Mouse (Mus musculus) heart, embryonic 15.5 days (tissue): ENCODE data around the gene Sntg2. TPM values are rescaled to one million over a fixed set of nuclear protein-coding genes. Genes with fewer than 3 reads are reported as not detected.
A peak's percentile ranks its signal among the peaks of the same experiment; 100 is the strongest.

Experiments used
- ATAC-seq: fragments of 200-750 bp; cut with Nextera tagmentation; replicated peaks from 2 replicates; pipeline ENCODE4 v1.8.0; 2017; ENCODE audit warnings: low read depth, moderate TSS enrichment; ENCODE audit not compliant: insufficient number of reproducible peaks, insufficient read depth, low FRiP score
- H3K27ac ChIP-seq: fragments of 300-500 bp; sonication (generic); 2 replicates; pipeline ENCODE4 v1.5.1; 2015; ENCODE audit warnings: mild to moderate bottlenecking, inconsistent platforms
- H3K27me3 ChIP-seq: fragments of 300-500 bp; sonication (generic); 2 replicates; pipeline ENCODE4 v1.6.1; 2015; ENCODE audit warnings: inconsistent platforms
- H3K36me3 ChIP-seq: fragments of 300-500 bp; sonication (generic); 2 replicates; pipeline ENCODE4 v1.6.1; 2015; ENCODE audit warnings: mild to moderate bottlenecking, inconsistent platforms
- H3K4me1 ChIP-seq: fragments of 300-500 bp; sonication (generic); replicated peaks from 2 replicates; pipeline ENCODE4 v1.6.1; 2015; ENCODE audit warnings: inconsistent platforms
- H3K4me2 ChIP-seq: fragments of 300-500 bp; sonication (generic); 2 replicates; pipeline ENCODE4 v1.6.1; 2015; ENCODE audit warnings: inconsistent platforms, mild to moderate bottlenecking, moderate library complexity
- H3K4me3 ChIP-seq: fragments of 300-500 bp; sonication (generic); 2 replicates; pipeline ENCODE4 v1.5.1; 2015; ENCODE audit warnings: mild to moderate bottlenecking, inconsistent platforms
- H3K9ac ChIP-seq: fragments of 300-500 bp; sonication (generic); 2 replicates; pipeline ENCODE4 v1.6.1; 2015; ENCODE audit warnings: mild to moderate bottlenecking, inconsistent platforms
- H3K9me3 ChIP-seq: fragments of 300-500 bp; sonication (generic); replicated peaks from 2 replicates; pipeline ENCODE4 v1.6.1; 2016; ENCODE audit warnings: inconsistent platforms
- WGBS: fragments of 180-500 bp; shearing (Covaris S2); methylation state at CpG from one replicate; pipeline ENCODE4 v1.1.7; 2015; ENCODE audit warnings: mixed read lengths; 5-methylcytosine and 5-hydroxymethylcytosine counted together
- polyA plus RNA-seq: library from polyadenylated mRNA; unstranded; fragments of >200 nt; fragmentation: Nextera tagmentation; extraction: Ambion mirVana; gene quantifications from 2 replicates; pipeline ENCODE4 v1.2.1, GENCODE M21; 2015

Gene Sntg2
- polyA plus RNA-seq, 1 experiment from 2014 or later: 5.0 TPM

GRCm38 (mm10) chr12:30348036-30348435, 25.1 kb downstream of the Sntg2 start:
- 74% methylated on average over 1 of the region's 1 CpGs for WGBS

GRCm38 (mm10) chr12:30347284-30347683, 25.9 kb downstream of the Sntg2 start:
- 69% methylated on average over 4 of the region's 4 CpGs for WGBS
- H3K4me2 ChIP-seq: no peak overlapping the region

More at GRCm38 (mm10) chr12:30348036-30348435, 25.1 kb downstream of the Sntg2 start:
- no peaks in the 10 kb centered on the region for H3K27me3 ChIP-seq
- peaks cover 9% of the 10 kb centered on the region for H3K4me1 ChIP-seq
- H3K4me2 ChIP-seq: no peak overlapping the region
- no peak overlapping the region for H3K4me3 ChIP-seq
- H3K27ac ChIP-seq: no peak overlapping the region
- no peak overlapping the region for H3K9ac ChIP-seq
- no peaks in the 10 kb centered on the region for H3K36me3 ChIP-seq
- no peak for ATAC-seq
- H3K9me3 ChIP-seq: no peaks in the 10 kb centered on the region

GRCm38 (mm10) chr12:30344806-30345205, 28.4 kb downstream of the Sntg2 start:
- peaks cover 9% of the 10 kb centered on the region for H3K4me1 ChIP-seq
- no peak overlapping the region for H3K27ac ChIP-seq
- ATAC-seq: no peak
- no peaks in the 10 kb centered on the region for H3K9me3 ChIP-seq
- H3K4me3 ChIP-seq: no peak overlapping the region
- H3K27me3 ChIP-seq: no peaks in the 10 kb centered on the region
- H3K9ac ChIP-seq: no peak overlapping the region
- WGBS: 8% methylated on average over 1 of the region's 1 CpGs
- H3K36me3 ChIP-seq: no peaks in the 10 kb centered on the region
- H3K4me2 ChIP-seq: no peak overlapping the region

More at GRCm38 (mm10) chr12:30347284-30347683, 25.9 kb downstream of the Sntg2 start:
- H3K27me3 ChIP-seq: no peaks in the 10 kb centered on the region
- H3K9ac ChIP-seq: no peak overlapping the region
- no peak for ATAC-seq
- no peaks in the 10 kb centered on the region for H3K36me3 ChIP-seq
- peaks cover 9% of the 10 kb centered on the region for H3K4me1 ChIP-seq
- no peak overlapping the region for H3K4me3 ChIP-seq
- H3K27ac ChIP-seq: no peak overlapping the region
- H3K9me3 ChIP-seq: no peaks in the 10 kb centered on the region

DNA sequence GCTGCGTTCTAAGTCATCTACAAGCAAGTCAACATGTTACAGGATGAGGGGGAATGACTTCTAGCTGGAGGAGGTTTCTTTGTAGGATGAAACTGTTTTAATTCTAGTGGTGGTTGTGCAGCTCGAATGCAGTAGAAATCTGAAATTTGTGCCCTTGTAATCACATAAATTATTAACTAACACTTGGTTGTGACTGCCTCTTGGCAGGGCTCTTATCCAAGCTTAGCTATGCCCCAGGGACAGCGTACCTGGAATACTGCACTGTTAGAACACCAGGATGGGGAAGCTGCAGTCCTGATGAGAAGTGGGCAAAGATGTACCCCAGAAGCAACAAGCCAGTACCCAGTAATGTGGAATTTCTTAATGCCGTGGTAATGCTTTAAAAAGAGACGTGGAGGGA, 36.9 kb downstream of the Sntg2 start:
- no peak overlapping the region for H3K9ac ChIP-seq
- ATAC-seq: no peak
- H3K36me3 ChIP-seq: no peaks in the 10 kb centered on the region
- H3K4me2 ChIP-seq: no peak overlapping the region
- no peaks in the 10 kb centered on the region for H3K27me3 ChIP-seq
- no peak overlapping the region for H3K27ac ChIP-seq
- H3K4me3 ChIP-seq: no peak overlapping the region
- 79% methylated on average over 5 of the region's 5 CpGs for WGBS
- H3K4me1 ChIP-seq: no peaks in the 10 kb centered on the region
- H3K9me3 ChIP-seq: no peaks in the 10 kb centered on the region

- no peak for ATAC-seq
- Histone ChIP-seq H3K27me3 (no peaks in the 10 kb centered on the region), H3K36me3 (no peaks in the 10 kb centered on the region), H3K9ac (no peak overlapping the region), H3K4me2 (no peak overlapping the region), H3K4me3 (no peak overlapping the region), H3K9me3 (no peaks in the 10 kb centered on the region), H3K27ac (no peak overlapping the region), H3K4me1 (no peaks in the 10 kb centered on the region)
- WGBS: 85% methylated on average over 2 of the region's 2 CpGs
Observed at GRCm38 (mm10) chr12:30334502-30334901, 38.7 kb downstream of the Sntg2 start.

- Histone ChIP-seq H3K4me2 (no peak overlapping the region), H3K9me3 (no peaks in the 10 kb centered on the region), H3K27me3 (no peaks in the 10 kb centered on the region), H3K9ac (no peak overlapping the region), H3K27ac (no peak overlapping the region), H3K4me3 (no peak overlapping the region), H3K4me1 (no peaks in the 10 kb centered on the region), H3K36me3 (no peaks in the 10 kb centered on the region)
- WGBS: 56% methylated on average over 2 of the region's 2 CpGs
- no peak for ATAC-seq
Observed at GRCm38 (mm10) chr12:30317971-30318370, 55.2 kb downstream of the Sntg2 start.

- no peak overlapping the region for H3K4me3 ChIP-seq
- no peaks in the 10 kb centered on the region for H3K27me3 ChIP-seq
- H3K9ac ChIP-seq: no peak overlapping the region
- H3K27ac ChIP-seq: no peak overlapping the region
- ATAC-seq: no peak
- H3K36me3 ChIP-seq: no peaks in the 10 kb centered on the region
- no peaks in the 10 kb centered on the region for H3K9me3 ChIP-seq
- no peak overlapping the region for H3K4me2 ChIP-seq
- peaks cover 12% of the 10 kb centered on the region for H3K4me1 ChIP-seq
Observed at GRCm38 (mm10) chr12:30313021-30313420, 60.2 kb downstream of the Sntg2 start.

GRCm38 (mm10) chr12:30308197-30308939, 64.8 kb downstream of the Sntg2 start:
- Histone ChIP-seq H3K4me3 (no peak overlapping the region), H3K4me1 (peaks cover 12% of the 10 kb centered on the region), H3K4me2 (no peak overlapping the region), H3K27me3 (no peaks in the 10 kb centered on the region), H3K9ac (no peak overlapping the region), H3K36me3 (no peaks in the 10 kb centered on the region), H3K9me3 (no peaks in the 10 kb centered on the region), H3K27ac (peak overlapping the region; percentile 1; the same call in 1 of the 2 replicates)
- ATAC-seq: no peak
- WGBS: 32% methylated on average over 5 of the region's 5 CpGs

DNA sequence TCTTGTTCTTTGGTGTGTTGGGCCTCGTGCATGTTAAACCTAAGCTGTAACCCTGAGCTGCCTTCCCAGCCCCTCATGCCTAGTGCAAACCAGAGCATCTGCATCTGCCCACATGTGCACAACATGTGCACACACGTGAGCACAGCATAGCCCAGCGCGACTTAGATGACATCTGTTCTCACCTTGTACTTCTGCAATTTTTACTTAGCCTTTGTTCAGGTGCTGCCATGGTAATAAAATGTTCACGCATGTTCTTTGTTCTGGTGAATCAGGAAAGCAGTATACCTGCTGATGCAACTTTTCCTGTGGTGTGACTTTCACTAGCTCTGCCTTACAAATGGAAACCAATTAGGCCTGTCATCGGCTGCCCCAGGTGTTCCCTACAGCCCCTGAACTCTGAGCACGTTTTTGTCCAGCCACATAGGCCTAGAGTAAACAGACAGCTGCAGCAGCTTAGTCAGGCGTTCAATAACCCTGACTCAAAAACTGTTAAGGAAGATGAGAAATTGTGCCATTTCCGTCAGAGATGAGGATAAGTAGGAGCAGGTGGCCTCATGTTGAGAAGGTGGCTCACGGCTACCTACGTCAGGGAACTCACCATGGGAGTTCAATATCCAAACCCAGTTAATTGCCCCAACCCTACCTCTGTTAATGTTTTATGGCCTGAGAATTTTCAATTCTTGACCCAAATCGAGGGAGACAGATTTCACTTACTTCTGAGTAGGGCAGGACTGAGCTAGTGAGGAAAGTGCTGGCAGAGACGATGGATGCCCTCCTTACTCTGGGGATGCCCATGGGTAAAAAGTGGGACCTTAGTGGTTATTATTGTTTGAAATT, 80.2 kb downstream of the Sntg2 start:
- Histone ChIP-seq H3K4me3 (no peak overlapping the region), H3K27ac (no peak overlapping the region), H3K36me3 (no peaks in the 10 kb centered on the region), H3K9me3 (no peaks in the 10 kb centered on the region), H3K4me1 (no peaks in the 10 kb centered on the region), H3K9ac (no peak overlapping the region), H3K4me2 (no peak overlapping the region), H3K27me3 (no peaks in the 10 kb centered on the region)
- no peak for ATAC-seq
- WGBS: 80% methylated on average over 13 of the region's 13 CpGs

GRCm38 (mm10) chr12:30286888-30287573, 86.1 kb downstream of the Sntg2 start:
- no peaks in the 10 kb centered on the region for H3K36me3 ChIP-seq
- H3K27me3 ChIP-seq: no peaks in the 10 kb centered on the region
- ATAC-seq: no peak
- H3K4me3 ChIP-seq: no peak overlapping the region
- no peaks in the 10 kb centered on the region for H3K9me3 ChIP-seq
- H3K9ac ChIP-seq: no peak overlapping the region
- H3K4me2 ChIP-seq: no peak overlapping the region
- H3K27ac ChIP-seq: no peak overlapping the region
- 68% methylated on average over 5 of the region's 5 CpGs for WGBS
- H3K4me1 ChIP-seq: no peaks in the 10 kb centered on the region

DNA sequence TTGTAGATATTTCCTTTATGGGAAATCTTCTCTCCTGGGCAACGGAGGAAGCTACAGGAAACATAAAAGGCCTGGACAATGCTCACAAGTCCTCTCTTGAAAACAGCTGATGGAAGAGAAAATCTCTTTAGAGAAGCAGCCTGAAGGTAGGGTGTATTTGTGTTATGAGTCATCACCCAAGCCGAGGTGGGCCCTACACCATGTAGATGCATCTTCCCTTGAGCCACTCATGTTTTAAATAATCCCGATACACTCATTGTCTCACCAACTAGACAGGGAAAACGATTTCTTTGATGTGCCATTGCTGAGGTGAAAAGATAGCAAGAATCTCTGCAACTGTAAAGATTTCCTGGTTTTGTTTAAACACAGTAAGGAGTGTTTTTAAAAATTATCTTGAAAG, 89.4 kb downstream of the Sntg2 start:
- Histone ChIP-seq H3K4me2 (no peak overlapping the region), H3K36me3 (no peaks in the 10 kb centered on the region), H3K9me3 (no peaks in the 10 kb centered on the region), H3K4me3 (no peak overlapping the region), H3K27ac (no peak overlapping the region), H3K27me3 (no peaks in the 10 kb centered on the region), H3K4me1 (no peaks in the 10 kb centered on the region), H3K9ac (no peak overlapping the region)
- no peak for ATAC-seq
- WGBS: 71% methylated on average over 4 of the region's 4 CpGs
